Mouse (Mus musculus) brain, embryonic 18.5 days (tissue): ENCODE measurements around the gene Nap1l1.
"Not testable (repeated sequence)": the region's sequence is repeated elsewhere in the genome, so short reads cannot be mapped to it uniquely, and the experiment has no call there.

Experiments
- DNase-seq: peaks from one replicate; pipeline ENCODE4 v3.0.0-alpha.2; 2012; ENCODE audit warnings: low read depth, low spot score

Gene Nap1l1

DNA sequence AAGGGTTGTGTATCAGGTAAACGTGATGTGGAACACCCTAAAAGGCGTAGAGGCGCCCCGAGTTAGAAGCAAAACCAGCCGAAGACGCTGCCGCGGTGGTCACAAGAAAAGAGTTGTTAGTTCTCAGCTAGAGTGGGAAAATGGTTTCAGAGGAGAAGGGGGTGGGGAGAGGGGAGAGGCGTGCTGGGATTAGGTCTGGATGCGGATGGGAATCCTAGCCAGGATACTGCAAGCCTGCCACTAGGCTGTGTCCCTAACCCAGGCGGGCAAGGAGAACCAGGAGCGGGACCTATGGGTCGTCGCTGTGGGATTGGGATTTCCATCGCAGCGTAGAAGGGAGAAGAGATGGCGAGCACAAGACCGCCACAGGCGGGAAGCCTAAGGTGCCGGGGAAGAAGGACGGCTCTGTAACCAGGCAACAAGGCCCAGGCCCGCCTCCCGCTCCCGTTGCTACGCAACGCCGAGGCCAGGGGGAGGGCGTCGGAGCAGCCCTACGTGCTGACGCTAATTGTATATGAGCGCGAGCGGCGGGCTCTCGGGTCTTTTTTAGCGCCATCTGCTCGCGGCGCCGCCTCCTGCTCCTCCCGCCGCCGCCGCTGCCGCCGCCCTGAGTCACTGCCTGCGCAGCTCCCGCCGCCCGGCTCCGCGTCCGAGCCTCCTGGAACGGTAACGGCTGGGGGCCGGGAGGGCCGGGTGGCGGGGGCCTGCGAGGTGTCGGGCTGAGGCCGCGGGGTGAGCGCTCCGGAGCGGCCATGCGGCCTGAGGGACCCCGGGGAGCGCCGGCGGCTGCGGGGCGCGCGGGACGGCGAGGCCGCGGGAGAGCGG, at the start of gene Nap1l1:
Gene Nap1l1 (plus strand): TSS at position 538 of the 825 bp plus-strand sequence.
- peak; percentile 96 for DNase-seq

DNA sequence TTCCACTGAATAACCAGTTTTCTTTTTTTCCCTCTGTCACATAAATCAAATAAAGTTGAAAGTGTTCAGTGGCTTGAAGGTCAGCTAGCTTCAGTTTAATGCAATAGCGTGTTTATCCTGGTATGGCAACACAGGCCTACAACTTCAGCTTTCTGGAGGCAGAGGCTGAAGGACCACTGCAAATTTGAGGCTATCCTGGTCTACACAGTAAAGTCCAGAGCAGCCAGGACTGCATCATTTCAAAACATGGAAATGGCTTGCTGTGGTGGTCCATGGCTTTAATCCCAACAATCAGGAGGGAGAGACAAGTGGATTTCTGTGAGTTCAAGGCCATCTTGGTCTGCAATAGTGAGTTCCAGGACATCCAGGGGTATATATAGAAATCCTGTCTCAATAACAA, 46.5 kb upstream of the Nap1l1 start:
- DNase-seq: no peak

DNA sequence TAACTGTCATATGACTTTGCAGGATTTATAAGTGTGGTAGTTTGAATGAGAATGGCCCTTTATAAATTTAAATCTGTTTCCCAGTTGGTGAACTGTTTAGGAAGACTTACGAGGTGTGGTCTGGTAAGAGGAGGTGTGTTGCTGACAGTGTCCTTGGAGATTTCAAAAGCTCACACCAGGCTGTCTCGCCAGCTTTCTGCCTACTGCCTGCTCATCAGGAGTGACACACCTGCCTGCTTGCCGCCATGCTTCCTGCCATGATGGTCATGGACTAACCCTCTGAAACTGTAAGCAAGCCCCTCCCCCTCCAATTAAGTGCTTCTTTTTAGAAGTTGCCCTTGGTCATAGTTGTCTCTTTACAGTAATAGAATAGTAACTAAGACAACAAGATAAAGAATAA, 39.5 kb upstream of the Nap1l1 start:
- no peak for DNase-seq

DNA sequence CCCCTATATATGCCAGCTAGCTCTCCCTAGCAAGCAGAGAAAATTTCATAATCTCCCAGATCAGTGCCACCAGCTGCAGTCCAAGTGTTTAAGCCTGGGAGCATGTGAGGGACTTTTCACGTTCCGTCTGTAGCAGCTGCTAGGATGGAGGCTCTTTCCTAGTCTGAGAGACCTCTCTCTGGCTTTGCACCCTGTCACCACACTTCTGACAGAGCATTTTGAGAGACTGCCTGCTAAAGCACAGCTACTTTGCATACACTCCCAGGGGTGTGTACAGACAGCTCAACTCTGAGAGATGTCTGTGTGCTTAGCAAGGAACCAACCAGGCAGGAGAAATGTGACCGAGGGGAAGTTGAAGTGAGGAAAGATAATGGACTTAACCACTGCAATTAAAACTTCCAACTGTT, 32.0 kb upstream of the Nap1l1 start:
- no peak for DNase-seq

DNA sequence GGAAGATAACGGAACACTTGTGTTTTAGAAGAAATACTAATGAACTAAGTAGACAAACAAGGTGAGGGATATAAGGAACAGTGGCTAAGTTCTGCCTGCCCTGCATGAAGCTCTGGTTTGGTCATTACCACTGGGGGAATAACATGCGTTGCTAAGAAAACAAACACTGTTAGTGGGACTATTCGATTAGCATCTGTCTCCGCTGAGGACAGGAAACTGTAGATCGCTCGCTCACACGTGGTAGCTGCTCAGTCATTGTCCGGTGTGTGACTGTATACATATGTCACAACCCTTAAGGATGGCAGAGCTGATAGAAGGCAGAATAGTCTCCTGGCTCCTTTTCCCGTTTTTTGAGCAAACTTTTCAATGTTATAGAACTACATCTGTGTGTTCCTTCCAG, 28.8 kb upstream of the Nap1l1 start:
- DNase-seq: no peak

DNA sequence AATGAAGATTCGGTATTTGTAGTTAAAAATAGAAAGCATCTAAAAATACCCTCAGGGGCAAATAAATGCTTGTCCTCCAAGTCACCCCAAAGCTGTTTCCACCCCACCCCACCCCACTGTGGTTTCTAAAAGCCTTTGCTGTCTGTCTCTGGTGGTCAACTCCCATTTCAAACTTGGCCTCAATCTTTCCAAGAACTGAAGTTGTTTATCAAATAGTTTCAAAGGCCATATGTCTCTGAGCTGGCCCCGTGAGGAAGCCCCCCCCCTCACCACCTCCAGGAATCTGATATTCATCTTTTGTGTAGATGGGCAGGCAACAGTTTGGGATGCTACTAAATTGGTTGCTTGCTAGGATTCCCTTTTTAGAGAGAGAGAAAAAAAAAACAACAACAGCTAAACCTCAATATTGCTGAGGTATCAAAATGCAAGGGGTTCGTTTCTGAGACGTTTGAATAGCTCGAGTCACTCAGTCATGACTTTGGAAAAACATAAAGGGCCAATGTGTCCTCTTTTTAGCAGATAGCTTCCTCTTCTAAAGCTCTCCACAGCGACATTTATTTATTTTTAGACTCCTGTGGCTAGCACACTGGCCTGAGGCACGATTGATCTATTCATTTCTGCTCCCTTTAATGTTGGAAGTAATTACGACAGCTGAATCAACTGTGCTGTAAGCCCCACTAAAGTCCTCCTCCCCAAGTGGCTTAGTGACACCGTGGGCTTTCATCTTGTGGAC, 26.9 kb upstream of the Nap1l1 start:
- DNase-seq: no peak

DNA sequence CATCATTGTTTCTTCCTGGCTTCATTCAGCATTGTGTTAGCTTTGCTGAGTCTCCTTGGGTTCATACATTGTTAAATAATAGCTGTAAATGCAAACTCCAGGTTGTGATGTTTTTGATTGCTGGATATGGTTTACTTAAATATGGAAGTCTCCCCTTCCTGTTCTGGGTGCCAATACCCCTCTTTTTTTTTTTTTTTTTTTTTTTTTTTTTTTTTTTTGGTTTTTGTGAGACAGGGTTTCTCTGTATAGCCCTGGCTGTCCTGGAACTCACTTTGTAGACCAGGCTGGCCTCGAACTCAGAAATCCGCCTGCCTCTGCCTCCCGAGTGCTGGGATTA, 26.4 kb upstream of the Nap1l1 start:
- not testable (repeated sequence) for DNase-seq

DNA sequence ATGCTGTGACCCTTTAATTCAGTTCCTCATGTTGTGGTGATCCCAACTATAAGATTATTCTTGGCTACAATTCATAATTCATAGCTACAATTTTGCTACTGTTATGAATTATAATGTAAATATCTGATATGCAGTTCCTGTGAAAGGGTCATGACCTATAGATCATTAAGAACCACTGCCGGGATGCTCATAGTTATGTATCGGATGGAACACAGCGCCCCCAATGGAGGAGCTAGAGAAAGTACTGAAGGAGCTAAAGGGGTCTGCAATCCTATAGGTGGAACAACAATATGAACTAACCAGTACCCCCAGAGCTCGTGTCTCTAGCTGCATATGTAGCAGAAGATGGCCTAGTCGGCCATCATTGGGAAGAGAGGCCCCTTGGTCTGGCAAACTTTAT, 23.4 kb upstream of the Nap1l1 start:
- DNase-seq: not testable (repeated sequence)

DNA sequence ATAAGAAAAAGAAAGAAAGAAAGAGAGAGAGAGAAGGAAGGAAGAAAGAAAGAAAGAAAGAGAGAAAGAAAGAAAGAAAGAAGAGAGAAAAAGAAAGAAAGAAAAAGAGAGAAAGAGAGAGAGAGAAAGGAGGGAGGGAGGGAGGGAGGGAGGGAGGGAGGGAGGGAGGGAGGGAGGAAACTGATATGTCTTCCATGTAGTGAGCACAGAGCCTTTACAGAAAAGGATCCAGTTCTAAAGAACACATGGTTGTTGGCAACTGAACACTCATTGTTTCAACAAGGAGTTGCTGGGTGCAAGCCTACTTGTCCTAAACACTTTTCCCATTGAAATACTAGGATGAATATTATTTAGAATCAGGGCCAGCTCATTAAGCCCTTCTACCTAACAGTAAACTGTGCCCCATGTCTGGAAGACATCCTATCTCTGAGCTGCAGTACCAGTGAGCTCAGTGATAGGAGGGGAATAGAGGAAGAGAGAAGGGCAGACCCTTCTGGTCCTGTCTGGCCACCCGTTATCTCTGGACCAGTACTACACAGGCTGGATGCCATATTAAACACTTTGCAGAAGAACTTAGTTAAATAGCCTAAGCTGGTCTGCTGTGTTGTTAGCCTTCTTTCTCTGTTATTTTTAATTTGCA, 21.2 kb upstream of the Nap1l1 start:
- no peak for DNase-seq

DNA sequence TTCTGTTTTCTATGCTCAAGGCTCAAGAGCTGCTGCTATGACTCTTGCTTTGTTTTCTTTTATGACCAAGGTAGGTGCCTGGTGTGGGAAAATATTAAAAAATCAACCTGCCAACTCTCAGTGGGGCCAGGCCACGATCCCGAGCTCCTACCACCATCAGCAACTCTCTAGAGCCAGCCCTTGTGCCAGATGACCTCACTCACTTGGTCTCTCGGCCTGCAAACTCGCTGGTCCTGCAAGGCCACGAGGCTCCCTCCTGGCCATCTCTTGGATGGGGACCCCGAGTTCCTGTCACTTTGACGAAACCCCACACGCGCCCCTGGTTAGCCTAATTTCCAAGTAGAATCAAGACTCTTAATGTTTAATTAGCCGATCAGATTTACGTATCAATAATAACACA, 20.6 kb upstream of the Nap1l1 start:
- DNase-seq: no peak

DNA sequence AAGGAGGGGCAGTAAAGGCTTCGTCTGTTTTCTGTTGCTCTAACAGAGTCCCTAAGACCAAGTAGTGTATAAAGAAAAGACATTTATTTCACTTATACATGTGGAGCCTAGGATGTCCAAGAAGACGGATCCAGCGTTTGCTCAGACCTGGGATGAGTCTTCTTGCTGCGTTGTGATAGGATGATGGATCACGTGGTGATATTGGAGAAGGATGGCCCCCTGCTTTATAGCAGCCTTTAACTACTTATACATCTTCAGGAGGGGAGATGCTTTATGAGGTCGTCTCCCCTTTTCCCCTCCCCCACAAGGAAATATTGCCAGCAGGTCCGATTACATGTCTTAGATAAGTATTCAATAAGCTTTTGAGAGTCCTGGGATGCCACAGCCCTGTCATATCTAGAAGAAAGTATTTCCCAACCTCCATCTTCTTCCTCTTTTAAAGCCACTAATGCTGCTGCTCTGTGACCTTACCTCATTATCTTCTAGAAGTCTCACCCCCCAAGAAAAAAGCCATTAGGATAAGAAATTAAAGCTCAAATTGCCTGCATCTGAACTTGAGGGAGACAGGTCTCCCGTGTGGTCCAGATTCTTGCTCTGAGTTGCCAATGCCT, 18.2 kb upstream of the Nap1l1 start:
- no peak for DNase-seq

DNA sequence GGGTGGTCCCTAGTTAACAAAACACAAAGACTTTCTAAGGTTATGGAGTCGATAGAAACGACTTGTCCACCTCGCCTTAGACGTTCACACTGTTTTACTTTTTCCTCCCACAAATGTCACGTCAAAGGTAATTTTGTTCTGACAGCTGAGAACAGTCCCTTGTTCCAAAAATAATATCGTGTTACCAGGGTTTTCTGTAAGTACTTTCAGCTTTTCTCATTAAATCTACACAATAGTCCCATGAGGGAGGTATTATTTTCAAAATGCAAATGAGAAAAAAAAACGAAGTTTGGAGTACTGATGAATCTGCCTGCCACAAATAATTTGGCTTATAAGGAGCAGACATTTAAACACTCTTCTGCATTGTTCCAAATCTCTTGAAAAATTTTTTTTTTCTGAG, 14.9 kb upstream of the Nap1l1 start:
- no peak for DNase-seq

DNA sequence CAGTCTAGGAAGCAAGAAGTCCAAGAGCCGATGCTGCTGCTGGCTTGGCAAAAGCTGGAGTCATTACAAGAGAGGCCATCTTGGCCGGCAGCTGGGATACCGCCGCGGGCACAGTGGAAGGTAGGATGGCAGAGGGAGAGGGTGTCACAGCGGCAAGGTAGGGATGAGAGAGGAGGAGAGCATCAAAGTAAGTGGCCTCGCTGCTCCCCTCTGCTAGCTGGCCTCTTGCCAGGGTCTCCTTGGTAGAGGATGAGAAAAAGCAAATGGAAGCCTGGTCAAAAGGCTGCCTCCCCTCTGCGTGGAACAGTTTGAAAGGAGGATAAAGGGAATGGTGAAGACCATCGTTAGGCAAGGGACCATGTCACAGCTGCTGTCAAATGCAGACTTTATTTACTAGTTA, 14.0 kb upstream of the Nap1l1 start:
- no peak for DNase-seq

DNA sequence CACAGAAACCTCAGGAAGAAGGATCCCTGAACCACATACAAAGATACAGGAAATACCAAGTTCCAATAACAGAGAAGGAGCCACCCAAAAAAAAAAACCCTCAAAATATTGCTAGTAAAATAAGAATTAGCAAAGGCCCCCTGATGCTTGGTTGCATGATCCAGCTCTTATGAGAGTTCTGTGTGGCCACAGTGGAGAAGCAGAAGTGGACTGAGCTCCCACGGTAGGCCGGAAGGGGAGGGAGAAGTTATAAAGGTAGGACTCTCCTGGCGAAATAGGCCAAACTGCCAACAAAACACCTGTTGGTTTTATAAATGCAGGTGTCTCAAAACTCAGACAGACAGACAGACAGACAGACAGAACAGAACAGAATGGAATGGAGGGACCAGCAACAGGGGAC, 13.1 kb upstream of the Nap1l1 start:
- no peak for DNase-seq

DNA sequence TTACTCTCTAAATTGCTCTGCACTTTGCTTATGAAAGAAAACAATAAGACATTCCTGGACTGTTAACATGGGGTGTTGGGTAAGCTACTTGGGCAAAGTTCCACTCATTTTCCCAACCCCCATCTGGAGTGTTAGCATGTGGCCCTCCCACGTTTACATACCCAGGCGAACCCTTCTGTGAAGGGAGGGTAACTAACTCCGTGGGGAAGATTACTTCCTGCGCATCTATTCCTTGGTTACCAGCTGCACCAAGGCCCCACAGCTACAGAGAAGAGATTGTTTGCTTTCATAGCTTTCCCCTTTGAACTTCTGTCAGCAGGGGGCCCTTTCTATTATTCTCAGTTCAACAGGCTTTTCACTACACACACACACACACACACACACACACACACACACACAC, 12.6 kb upstream of the Nap1l1 start:
- no peak for DNase-seq

DNA sequence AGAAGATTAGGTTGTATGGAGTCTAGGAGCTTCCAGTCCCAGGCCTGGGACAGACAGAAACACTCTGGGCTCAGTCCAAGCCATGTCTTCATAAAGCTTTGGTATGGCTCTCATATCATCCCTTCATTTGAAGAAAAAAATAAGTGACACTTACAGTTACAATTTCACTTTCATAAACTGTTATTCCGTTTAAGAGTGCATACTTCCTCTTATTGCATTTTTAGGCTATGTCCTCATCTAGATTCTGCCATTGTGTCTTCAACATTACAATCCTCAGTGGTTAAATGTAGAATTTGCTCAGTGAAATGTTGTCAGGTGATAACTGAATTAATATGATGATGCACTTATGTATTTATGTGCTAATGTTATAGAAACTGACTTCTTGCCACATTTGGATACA, 8.2 kb upstream of the Nap1l1 start:
- no peak for DNase-seq

DNA sequence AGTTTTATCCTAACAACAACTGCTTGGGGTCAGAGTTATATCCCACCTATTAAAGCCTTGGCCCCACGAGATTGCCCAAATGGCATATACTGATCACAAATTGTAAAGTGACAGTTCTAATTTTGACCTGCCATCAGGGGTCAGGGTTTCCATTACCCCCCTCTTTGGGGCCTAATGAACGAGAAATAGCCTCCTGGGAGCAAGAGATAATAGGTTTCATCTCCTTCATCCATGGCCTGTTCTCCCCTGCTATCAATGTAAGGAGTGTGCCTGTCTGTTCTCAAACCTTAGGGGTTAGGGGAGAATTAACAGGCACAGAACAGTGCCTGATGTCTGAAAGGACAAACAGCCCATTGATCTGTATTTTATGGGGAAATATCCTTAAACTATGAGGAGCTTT, 7.6 kb upstream of the Nap1l1 start:
- no peak for DNase-seq

DNA sequence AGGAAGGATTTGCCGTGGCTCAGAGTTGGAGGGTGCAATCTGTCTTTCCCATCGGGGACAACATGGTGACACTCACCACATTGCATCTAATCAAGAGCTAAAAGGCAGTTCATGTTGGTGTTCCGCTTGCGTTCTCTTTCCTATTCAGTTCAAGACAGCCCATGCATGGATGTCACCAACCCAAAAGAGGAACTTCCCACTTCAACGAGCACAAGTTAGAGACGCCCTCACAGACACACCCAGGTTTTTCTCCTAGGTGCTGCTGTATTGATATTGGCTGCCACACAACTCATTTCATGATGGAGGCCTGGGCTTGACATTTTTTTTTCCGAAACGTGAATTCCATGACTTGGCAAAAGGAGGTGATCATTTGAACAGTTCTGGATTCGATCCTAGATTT, 1.9 kb upstream of the Nap1l1 start:
- no peak for DNase-seq

DNA sequence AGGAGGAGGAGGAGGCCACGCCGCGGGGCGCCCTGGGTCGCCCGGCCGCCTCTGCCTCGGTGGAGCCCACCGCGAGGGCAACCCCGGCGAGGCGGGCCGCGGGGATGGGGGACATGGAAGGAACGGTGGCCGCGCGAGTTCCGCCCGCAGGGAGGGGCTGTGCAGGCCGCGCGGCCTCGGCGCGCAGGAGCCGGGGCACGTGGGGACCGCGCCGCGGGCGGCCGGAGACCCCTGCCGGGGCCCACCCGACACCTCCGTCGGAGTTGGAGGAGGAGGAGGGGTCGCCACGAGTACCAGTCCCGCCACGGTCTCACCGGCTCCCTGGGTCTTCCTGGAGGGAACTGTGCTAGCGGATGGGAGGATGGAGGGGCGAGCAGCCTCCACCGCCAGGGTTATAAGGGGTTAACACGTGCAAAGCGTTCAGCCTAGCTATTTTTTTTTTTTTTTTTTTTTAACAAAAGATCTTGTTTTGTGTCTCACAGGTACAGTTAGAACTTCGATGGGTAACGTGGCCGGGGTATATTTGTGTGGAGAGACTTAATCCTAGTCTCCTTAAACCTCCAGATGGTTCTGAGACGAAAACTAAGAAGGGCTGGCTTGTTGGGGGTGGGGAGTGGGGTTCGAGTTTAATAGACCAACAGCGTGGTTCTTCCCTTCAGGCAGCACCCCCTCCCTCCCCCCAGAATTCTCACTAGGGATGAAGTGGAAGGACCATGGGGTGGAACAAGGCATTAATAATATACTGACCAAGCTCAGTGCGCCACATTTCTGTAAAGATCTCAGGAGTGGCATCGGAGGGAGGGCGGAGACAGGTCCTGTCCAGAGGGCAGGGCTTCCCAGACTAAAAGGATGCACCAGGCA, 718 bp downstream of the Nap1l1 start:
- DNase-seq: no peak

DNA sequence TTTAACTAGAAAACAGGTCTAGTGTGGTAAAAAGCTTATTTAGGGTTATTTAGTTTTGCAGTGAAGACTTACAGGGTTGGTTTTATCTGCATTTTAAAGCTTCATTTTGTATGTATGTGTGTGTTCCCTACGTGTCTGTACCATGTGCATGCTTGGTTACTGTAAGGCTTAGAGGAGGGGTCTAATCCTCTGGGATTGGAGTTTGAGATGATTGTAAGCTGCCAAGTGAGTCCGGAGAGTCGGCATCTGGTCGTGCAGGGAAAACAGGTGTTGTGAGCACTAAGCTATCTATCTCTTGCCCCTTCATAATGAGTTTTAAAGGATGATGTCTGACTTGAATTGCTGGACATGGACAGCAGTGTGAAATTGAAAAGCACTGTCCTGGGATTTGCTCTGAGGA, 3.3 kb downstream of the Nap1l1 start:
- DNase-seq: no peak

DNA sequence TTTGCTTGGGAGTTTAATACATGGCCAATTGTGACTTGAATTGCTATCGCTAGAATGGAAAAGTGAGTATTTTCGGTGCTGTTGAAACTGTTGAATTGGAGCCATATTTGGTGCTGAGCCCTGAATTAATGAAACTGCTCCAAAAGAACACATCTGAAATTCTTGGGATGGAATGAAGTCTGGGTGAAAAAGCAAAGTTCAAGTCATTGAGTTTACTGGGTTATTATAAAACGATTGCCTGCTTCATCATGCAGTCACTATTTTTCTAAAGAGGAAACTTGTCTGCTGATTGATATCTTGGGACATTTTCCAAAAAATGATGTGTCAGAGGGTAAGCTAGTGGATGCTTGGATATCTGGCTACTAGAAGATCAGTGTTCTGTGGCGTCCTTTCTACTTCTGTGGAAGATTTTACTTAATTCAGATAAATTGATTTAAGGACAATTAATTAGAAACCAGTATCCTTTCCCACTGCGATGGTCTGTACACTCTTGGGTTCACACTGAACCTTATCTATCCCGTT, 4.0 kb downstream of the Nap1l1 start:
- DNase-seq: no peak
